Mouse (Mus musculus): ENCODE data around the gene 9930021J03Rik.

The 9930021J03Rik gene

GRCm38 (mm10) chr19:29683844-29684540, 121.8 kb downstream of the 9930021J03Rik start:
- peak; percentile 83 to 86 for DNase-seq

DNA sequence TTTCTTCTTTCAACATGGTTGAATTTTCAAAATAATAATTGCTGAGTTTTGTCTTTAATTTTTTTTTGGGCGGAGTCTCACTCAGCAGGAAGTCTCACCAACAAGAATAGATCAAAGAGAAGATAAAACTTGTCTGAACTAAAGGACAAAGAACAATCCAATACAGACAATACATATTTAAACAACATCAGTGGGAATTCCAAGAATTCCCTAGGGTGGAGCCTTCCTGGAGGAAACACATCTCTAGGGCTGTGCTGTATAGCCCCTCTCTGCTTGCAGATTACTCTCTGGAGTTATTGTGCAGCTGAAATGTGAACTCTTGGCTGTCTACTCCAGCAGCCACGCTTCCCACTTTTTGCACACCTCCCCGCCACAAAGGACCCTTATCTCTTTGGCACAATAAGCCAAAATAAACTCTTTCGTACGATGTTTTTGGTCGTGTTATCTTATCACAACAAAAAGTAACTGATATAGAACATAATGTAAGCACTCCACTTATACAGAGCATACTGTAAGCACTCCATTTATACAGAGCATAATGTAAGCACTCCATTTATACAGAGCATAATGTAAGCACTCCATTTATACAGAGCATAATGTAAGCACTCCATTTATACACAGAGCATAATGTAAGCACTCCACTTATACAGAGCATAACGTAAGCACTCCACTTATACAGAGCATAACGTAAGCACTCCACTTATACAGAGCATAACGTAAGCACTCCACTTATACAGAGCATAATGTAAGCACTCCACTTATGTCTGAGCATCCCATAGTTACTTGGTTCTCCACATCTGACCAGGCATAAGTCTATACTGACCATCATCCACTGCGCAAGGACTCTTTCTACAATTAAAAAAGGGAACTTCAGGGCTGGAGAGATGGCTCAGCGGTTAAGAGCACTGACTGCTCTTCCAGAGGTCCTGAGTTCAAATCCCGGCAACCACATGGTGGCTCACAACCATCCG, 125.3 kb downstream of the 9930021J03Rik start:
- DNase-seq, result no peak

DNA sequence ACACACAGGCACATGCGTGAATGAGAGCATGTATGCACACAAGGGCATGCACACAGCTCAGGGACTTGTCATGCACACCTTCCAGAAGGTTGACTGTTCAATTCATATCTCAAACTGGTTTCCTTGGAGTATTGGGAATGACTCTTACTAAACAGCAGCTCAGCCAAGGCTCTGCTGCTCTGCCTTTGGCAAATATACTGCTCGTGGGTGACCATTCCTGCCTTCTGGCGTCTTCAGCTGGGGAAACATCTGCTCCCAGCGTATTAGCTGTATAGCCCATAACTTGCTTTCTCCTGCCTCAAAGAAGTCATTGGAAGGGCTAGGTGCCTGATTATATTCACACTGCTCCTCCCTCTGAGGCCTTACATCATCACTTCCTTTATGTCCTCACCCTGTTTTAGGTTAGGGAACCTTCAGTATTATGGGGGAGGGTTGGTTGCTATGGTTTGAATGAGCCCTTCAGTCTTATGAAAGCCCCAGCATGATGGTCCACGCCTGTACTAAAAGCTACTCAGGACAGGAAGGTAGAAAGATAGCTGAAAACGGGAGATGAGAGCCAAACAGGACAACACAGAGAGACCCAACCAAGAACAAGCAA, 127.5 kb downstream of the 9930021J03Rik start:
- DNase-seq, result no peak

GRCm38 (mm10) chr19:29676479-29677193, 129.2 kb downstream of the 9930021J03Rik start:
- DNase-seq, result peak in 1 of 2 experiments; percentile 13

DNA sequence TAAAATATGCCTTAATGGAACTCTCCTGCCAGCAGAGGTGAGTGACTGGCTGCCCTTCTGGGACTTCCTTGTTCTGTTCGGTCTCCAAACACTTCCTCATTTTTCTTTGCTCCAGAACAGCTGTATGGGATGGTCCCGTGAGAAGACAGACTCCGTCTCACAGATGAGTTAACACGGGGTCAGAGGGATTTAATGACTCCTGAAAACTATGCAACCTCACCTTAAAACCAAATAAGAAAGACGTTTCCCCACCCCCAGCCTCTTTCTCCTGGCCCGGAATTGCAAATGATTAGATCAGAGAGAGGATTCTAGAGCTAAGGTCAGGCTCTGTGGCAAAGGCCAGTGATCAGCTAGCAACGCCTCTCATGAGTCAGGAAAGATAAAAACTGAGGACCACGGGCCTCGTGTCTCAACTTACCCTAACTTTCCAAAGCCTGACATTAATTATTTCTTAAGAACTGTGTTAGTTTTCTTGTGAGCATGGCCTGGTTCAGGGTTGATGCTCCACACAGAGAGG, 130.2 kb downstream of the 9930021J03Rik start:
- peak in 1 of 2 experiments; percentile 26 for DNase-seq

DNA sequence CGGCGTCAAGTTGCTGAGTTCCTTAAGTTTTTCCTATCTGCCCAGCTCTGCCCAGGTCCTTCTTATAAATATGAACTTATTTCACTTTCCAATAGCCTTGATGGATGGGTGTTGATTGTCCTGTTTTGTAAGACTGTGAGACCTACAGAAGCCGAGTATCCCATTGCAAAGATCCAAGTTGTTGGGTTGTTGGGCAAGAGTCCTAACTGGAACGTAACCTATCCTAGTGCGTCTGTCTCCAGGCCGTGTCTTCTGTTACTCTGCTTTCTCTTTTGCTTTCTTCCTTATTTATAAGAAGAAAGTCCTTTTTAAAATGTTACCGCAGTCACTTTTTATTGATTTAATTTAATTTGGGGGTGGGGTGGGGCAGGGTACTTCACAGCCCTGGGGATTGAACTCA, 130.8 kb downstream of the 9930021J03Rik start:
- no peak for DNase-seq

DNA sequence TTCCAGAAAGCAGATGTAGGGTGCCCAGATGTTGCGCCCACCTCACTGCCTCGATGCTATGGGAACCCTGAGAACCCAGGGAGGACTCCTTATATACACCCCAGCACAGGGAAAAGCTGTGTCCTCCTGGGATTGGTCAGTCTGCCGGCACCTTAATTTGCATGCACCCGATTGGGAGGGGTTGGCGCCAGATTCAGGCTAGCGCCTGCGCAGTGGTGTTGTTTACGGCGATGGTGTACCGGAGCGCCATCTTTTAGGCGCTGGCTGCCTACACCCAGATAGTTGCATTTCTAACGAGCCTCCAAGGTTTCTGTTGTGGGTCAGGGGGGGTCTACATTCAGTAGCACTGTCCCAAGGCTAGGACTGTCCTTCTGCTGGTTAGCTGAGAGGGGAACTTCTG, 133.1 kb downstream of the 9930021J03Rik start:
- no peak for DNase-seq

DNA sequence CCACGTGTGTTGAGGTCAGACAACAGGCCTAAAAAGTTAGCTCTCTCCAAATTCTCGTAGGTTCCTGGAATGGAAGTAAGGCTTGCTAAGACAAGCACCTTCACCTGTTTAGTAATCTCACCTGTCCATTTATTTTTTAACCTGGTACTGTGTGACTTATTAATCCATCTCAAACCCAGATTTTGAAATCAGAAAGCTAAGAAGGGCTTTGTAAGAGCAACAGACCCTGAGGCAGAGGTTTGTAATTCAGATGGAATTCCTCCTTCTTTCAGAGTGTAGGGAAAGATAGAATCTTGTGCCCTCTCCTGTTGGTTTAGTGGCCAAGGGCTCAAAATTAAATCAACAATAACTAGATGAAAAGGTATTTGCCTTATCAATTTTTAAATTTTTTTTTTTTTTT, 134.6 kb downstream of the 9930021J03Rik start:
- DNase-seq, result no peak

GRCm38 (mm10) chr19:29670247-29670646, 135.5 kb downstream of the 9930021J03Rik start:
- DNase-seq, result no peak

DNA sequence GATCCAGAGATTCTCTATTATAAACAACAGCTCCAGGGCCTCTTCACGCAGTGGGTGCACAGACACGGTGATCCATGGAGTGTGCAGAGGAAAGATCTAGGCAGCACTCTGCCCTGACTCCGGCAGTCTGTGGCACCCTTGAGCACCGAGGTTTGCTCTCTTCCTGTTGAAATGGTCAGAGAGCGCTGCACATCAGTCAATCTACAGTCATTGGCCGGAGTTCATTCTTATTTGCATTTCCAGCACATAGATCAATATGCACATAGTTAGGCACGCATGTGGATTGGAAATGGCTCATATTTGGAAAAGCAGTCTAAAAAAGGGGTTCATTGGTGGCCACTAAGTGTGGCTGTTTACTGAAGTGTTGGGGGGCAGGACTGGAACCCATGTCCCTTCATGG, 137.7 kb downstream of the 9930021J03Rik start:
- DNase-seq, result no peak

DNA sequence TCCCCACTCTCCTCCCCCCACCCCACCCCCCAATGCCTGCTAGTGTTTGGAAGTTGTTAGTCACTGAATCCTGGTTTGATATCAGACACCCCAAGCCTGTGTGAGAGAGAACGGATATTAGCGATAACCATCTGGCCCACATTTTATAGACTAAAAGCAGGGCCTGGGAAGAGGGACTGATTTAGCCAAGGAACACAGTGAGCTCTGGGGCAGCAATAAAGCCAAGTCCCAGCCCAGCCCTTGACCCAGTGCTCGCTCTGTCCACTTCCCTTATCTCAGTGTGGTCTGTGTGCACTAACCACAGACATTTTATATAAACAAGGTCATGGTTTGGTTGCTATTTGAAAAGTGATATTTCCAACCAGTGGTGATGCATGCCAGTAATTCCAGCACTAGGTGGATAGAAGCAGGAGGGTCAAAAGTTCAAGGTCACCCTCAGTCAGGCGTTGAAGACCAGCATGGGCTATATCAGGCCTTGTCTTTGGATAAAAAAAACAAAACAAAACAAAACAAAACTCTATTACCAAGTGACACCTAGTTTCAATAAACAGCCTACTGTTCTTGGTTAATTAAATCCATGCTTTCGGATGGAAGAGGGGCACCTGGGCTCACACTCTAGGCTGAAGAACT, 138.7 kb downstream of the 9930021J03Rik start:
- DNase-seq, result peak; percentile 22 to 45

GRCm38 (mm10) chr19:29666164-29666563, 139.6 kb downstream of the 9930021J03Rik start:
- DNase-seq, result no peak

DNA sequence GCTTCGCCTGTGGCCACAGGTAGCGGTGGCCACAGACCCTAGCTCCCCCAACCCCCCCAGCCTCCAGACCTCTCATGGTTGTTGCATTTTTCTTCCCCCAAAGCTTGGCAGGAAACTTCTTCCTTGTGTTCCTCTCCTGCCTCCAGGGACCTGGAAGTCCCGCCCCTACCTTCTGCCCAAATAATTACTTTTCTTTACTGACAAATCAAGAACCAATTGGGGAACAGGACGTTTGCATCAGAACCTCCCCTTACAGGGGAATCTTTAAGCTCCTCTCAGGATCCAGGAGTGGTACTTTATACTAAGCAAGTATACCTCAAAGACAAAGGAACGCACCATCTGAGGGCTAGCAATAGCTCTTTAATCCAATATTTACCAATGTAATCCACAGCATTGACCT, 140.9 kb downstream of the 9930021J03Rik start:
- DNase-seq, result no peak

Measured in kidney, postnatal 4 days (tissue).